Mouse (Mus musculus): Measurements from ENCODE around the gene St3gal4. TPM values are rescaled to one million over a fixed set of nuclear protein-coding genes. Genes with fewer than 3 reads are reported as not detected.
A peak's percentile ranks its signal among the peaks of the same experiment; 100 is the strongest.

The St3gal4 gene
- 11.5 and 11.8 TPM in 2 replicates for polyA plus RNA-seq (2016; fragmentation: Nextera tagmentation; extraction: Ambion mirVana)

DNA sequence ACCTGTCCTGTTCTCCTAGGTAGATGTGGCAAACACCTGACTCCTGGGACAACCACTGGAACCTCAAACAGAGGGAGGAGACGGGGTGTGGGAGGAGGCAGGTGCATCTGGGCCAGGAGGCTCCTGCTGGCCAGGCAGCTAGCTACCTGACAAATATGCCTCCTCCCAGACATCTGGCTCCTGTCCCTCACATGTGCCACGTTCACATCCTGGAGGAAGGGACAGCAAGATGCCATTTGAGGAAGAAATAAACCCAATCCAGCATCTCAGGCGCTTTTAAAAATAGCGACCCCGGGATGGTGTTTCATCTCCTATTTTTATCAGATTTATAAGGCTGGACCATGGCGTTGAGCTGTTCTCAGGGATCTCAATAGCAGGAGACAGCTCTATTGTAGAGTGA is at the start of gene St3gal4:
Gene St3gal4, minus strand, starts transcription at position 101 of the 400 bp plus-strand sequence.
- Histone ChIP-seq H3K36me3 (0 out of 2 replicates have a peak, but pooled peaks cover 3% of the 10 kb centered on the region), H3K4me3 (no peak within 1 kb of the TSS), H3K4me2 (replicated peaks) (no peak within 1 kb of the TSS), H3K9ac (no peak within 1 kb of the TSS), H3K9me3 (no peaks in the 10 kb centered on the region), H3K27ac (no peak within 1 kb of the TSS), H3K4me1 (peaks cover 19% of the 10 kb centered on the region), H3K27me3 (replicated peaks) (no peaks in the 10 kb centered on the region)
- WGBS = 84% methylated on average over 6 of the region's 6 CpGs
- ATAC-seq (ENCODE audit: low FRiP score, low read depth) = no peak

- H3K36me3 ChIP-seq = peaks cover 13% of the 10 kb centered on the region
- H3K4me3 ChIP-seq = no peak overlapping the region
- H3K9ac ChIP-seq = no peak overlapping the region
- ATAC-seq (ENCODE audit: low FRiP score, low read depth) = peak; percentile 65
- H3K4me2 ChIP-seq (replicated peaks) = peak overlapping the region; percentile 18; the same call in 1 of the 2 replicates
- no peaks in the 10 kb centered on the region for H3K9me3 ChIP-seq
- WGBS = 23% methylated on average over 9 of the region's 9 CpGs
- no peaks in the 10 kb centered on the region for H3K27me3 ChIP-seq (replicated peaks)
- peaks cover 9% of the 10 kb centered on the region; the same call in 1 of the 2 replicates for H3K4me1 ChIP-seq
- H3K27ac ChIP-seq = no peak overlapping the region
Measured at GRCm38 (mm10) chr9:35166798-35167635, 47.9 kb upstream of the St3gal4 start.

- H3K27ac ChIP-seq = no peak overlapping the region
- ATAC-seq (ENCODE audit: low FRiP score, low read depth) = peak; percentile 42; the same call in 1 of the 2 replicates
Measured at GRCm38 (mm10) chr9:35166144-35166797, 47.2 kb upstream of the St3gal4 start.

GRCm38 (mm10) chr9:35164142-35164874 is 45.2 kb upstream of the St3gal4 start:
- Histone ChIP-seq H3K4me2 (replicated peaks) (no peak overlapping the region), H3K4me3 (no peak overlapping the region), H3K9ac (no peak overlapping the region), H3K4me1 (peaks cover 9% of the 10 kb centered on the region; the same call in 1 of the 2 replicates), H3K27ac (no peak overlapping the region), H3K36me3 (0 out of 2 replicates have a peak, but pooled peaks cover 3% of the 10 kb centered on the region), H3K9me3 (no peaks in the 10 kb centered on the region), H3K27me3 (replicated peaks) (no peaks in the 10 kb centered on the region)
- 88% methylated on average over 5 of the region's 5 CpGs for WGBS
- no peak for ATAC-seq (ENCODE audit: low FRiP score, low read depth)

More at GRCm38 (mm10) chr9:35166144-35166797, 47.2 kb upstream of the St3gal4 start:
- Histone ChIP-seq H3K4me1 (peaks cover 9% of the 10 kb centered on the region; the same call in 1 of the 2 replicates), H3K9ac (no peak overlapping the region), H3K27me3 (replicated peaks) (no peaks in the 10 kb centered on the region), H3K36me3 (peaks cover 13% of the 10 kb centered on the region), H3K4me2 (replicated peaks) (no peak overlapping the region), H3K4me3 (no peak overlapping the region), H3K9me3 (no peaks in the 10 kb centered on the region)
- 40% methylated on average over 3 of the region's 3 CpGs for WGBS

GRCm38 (mm10) chr9:35163011-35163690 is 44.1 kb upstream of the St3gal4 start:
- Histone ChIP-seq H3K27me3 (replicated peaks) (no peaks in the 10 kb centered on the region), H3K4me2 (replicated peaks) (no peak overlapping the region), H3K36me3 (0 out of 2 replicates have a peak, but pooled peaks cover 3% of the 10 kb centered on the region), H3K4me1 (peaks cover 9% of the 10 kb centered on the region; the same call in 1 of the 2 replicates), H3K27ac (no peak overlapping the region), H3K9me3 (no peaks in the 10 kb centered on the region), H3K4me3 (no peak overlapping the region), H3K9ac (no peak overlapping the region)
- ATAC-seq (ENCODE audit: low FRiP score, low read depth) = no peak
- WGBS = 95% methylated on average over 11 of the region's 11 CpGs

- H3K9me3 ChIP-seq = no peaks in the 10 kb centered on the region
- H3K36me3 ChIP-seq = 0 out of 2 replicates have a peak, but pooled peaks cover 3% of the 10 kb centered on the region
- no peak overlapping the region for H3K4me3 ChIP-seq
- no peaks in the 10 kb centered on the region for H3K4me1 ChIP-seq
- no peak overlapping the region for H3K4me2 ChIP-seq (replicated peaks)
- H3K9ac ChIP-seq = no peak overlapping the region
- no peaks in the 10 kb centered on the region for H3K27me3 ChIP-seq (replicated peaks)
- 88% methylated on average over 7 of the region's 7 CpGs for WGBS
- ATAC-seq (ENCODE audit: low FRiP score, low read depth) = no peak
- H3K27ac ChIP-seq = no peak overlapping the region
Measured at GRCm38 (mm10) chr9:35161721-35162120, 42.7 kb upstream of the St3gal4 start.

GRCm38 (mm10) chr9:35160662-35161061 is 41.6 kb upstream of the St3gal4 start:
- H3K4me1 ChIP-seq = no peaks in the 10 kb centered on the region
- H3K4me3 ChIP-seq = no peak overlapping the region
- 88% methylated on average over 2 of the region's 2 CpGs for WGBS
- no peak overlapping the region for H3K27ac ChIP-seq
- no peaks in the 10 kb centered on the region for H3K27me3 ChIP-seq (replicated peaks)
- ATAC-seq (ENCODE audit: low FRiP score, low read depth) = no peak
- H3K9me3 ChIP-seq = no peaks in the 10 kb centered on the region
- H3K4me2 ChIP-seq (replicated peaks) = no peak overlapping the region
- 0 out of 2 replicates have a peak, but pooled peaks cover 3% of the 10 kb centered on the region for H3K36me3 ChIP-seq
- no peak overlapping the region for H3K9ac ChIP-seq

DNA sequence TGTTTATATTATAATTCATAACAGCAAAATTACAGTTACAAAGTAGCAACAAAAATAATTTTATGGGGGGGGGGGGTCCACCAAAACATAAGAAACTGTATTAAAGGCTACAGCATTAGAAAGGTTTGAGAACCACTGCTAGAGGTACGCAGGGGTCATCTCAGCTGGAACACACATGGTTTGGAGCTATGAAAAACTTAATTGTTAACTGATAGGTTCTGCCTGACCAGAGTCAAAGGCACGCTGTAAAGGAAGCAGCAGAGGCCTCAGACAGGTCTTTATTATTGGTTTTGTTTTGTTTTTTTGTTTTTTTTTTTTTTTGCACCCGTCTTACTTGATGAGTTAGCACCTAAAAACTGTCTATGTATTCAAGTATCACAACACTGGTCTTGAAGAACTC is 39.4 kb upstream of the St3gal4 start:
- H3K4me3 ChIP-seq = no peak overlapping the region
- no peak overlapping the region for H3K27ac ChIP-seq
- H3K9ac ChIP-seq = no peak overlapping the region
- no peaks in the 10 kb centered on the region for H3K4me1 ChIP-seq
- 81% methylated on average over 3 of the region's 3 CpGs for WGBS
- no peaks in the 10 kb centered on the region for H3K27me3 ChIP-seq (replicated peaks)
- H3K9me3 ChIP-seq = no peaks in the 10 kb centered on the region
- ATAC-seq (ENCODE audit: low FRiP score, low read depth) = no peak
- H3K4me2 ChIP-seq (replicated peaks) = no peak overlapping the region
- 0 out of 2 replicates have a peak, but pooled peaks cover 3% of the 10 kb centered on the region for H3K36me3 ChIP-seq

- Histone ChIP-seq H3K9me3 (no peaks in the 10 kb centered on the region), H3K9ac (no peak overlapping the region), H3K4me2 (replicated peaks) (no peak overlapping the region), H3K4me1 (no peaks in the 10 kb centered on the region), H3K27me3 (replicated peaks) (no peaks in the 10 kb centered on the region), H3K27ac (no peak overlapping the region), H3K4me3 (no peak overlapping the region), H3K36me3 (no peaks in the 10 kb centered on the region)
- ATAC-seq (ENCODE audit: low FRiP score, low read depth) = no peak
- whole genome bisulfite sequencing = 86% methylated on average over 4 of the region's 4 CpGs
Measured at GRCm38 (mm10) chr9:35156862-35157261, 37.8 kb upstream of the St3gal4 start.

GRCm38 (mm10) chr9:35156002-35156710 is 37.1 kb upstream of the St3gal4 start:
- Histone ChIP-seq H3K36me3 (no peaks in the 10 kb centered on the region), H3K9me3 (no peaks in the 10 kb centered on the region), H3K4me1 (no peaks in the 10 kb centered on the region), H3K4me2 (replicated peaks) (no peak overlapping the region), H3K4me3 (no peak overlapping the region), H3K9ac (no peak overlapping the region), H3K27me3 (replicated peaks) (no peaks in the 10 kb centered on the region), H3K27ac (no peak overlapping the region)
- no peak for ATAC-seq (ENCODE audit: low FRiP score, low read depth)
- WGBS = 98% methylated on average over 5 of the region's 5 CpGs

DNA sequence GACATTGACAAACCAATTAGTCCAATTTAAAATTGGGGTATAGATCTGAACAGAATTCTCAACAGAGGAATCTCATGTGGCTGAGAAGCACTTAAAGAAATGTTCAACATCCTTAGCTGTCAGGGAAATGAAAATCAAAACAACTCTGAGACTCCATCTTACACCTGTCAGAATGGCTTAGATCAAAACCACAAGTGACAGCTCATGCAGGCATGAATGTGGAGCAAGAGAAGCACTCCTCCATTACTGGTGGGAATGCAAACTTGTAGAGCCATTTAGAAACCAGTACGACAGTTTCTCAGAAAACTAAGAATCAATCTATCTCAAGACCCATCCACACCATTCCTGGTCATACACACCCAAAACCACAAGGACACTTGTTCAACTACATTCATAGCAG is 33.9 kb upstream of the St3gal4 start:
- H3K36me3 ChIP-seq = no peaks in the 10 kb centered on the region
- H3K9ac ChIP-seq = no peak overlapping the region
- no peak overlapping the region for H3K27ac ChIP-seq
- H3K4me1 ChIP-seq = no peaks in the 10 kb centered on the region
- no peaks in the 10 kb centered on the region for H3K27me3 ChIP-seq (replicated peaks)
- WGBS = 91% methylated on average over 1 of the region's 1 CpGs
- H3K4me3 ChIP-seq = no peak overlapping the region
- H3K9me3 ChIP-seq = no peaks in the 10 kb centered on the region
- H3K4me2 ChIP-seq (replicated peaks) = no peak overlapping the region
- no peak for ATAC-seq (ENCODE audit: low FRiP score, low read depth)
